Mouse (Mus musculus) forebrain, postnatal 0 days (tissue): ENCODE measurements around the gene Sertm1. TPM values are rescaled to one million over a fixed set of nuclear protein-coding genes. Genes with fewer than 3 reads are reported as not detected.
A peak's percentile ranks its signal among the peaks of the same experiment; 100 is the strongest.

ENCODE experiments used
- ATAC-seq: fragments of 200-750 bp; cut with Nextera tagmentation; 2 replicates; pipeline ENCODE4 v1.8.0; 2017; ENCODE audit warnings: mild to moderate bottlenecking, moderate library complexity
- DNase-seq: peaks from one replicate; pipeline ENCODE4 v3.0.0-alpha.2; 2015
- H3K27ac ChIP-seq: fragments of 300-500 bp; sonication (generic); 2 replicates; pipeline ENCODE4 v1.5.1; 2014; ENCODE audit warnings: low read depth, mild to moderate bottlenecking, antibody characterized with exemption, low read length, moderate library complexity, mixed read lengths
- H3K27me3 ChIP-seq: fragments of 300-500 bp; sonication (generic); 2 replicates; pipeline ENCODE4 v1.6.1; 2014; ENCODE audit warnings: mild to moderate bottlenecking, low read length, mixed read lengths; ENCODE audit not compliant: insufficient read depth
- H3K36me3 ChIP-seq: fragments of 300-500 bp; sonication (generic); 2 replicates; pipeline ENCODE4 v1.6.1; 2014; ENCODE audit warnings: mild to moderate bottlenecking, moderate library complexity; ENCODE audit not compliant: insufficient read depth
- H3K4me1 ChIP-seq: fragments of 300-500 bp; sonication (generic); 2 replicates; pipeline ENCODE4 v1.6.1; 2014; ENCODE audit warnings: antibody characterized with exemption; ENCODE audit not compliant: insufficient read depth
- H3K4me2 ChIP-seq: fragments of 300-500 bp; sonication (generic); 2 replicates; pipeline ENCODE4 v1.6.1; 2014; ENCODE audit warnings: low read depth, mild to moderate bottlenecking, moderate library complexity
- H3K4me3 ChIP-seq: fragments of 300-500 bp; sonication (generic); 2 replicates; pipeline ENCODE4 v1.5.1; 2014; ENCODE audit warnings: low read depth, low read length, mixed read lengths
- H3K9ac ChIP-seq: fragments of 300-500 bp; sonication (generic); 2 replicates; pipeline ENCODE4 v1.6.1; 2014; ENCODE audit warnings: mild to moderate bottlenecking
- H3K9me3 ChIP-seq: fragments of 300-500 bp; sonication (generic); 2 replicates; pipeline ENCODE4 v1.6.1; 2016; ENCODE audit warnings: low read length
- CTCF ChIP-seq: sonication (generic); IDR thresholded peaks from 2 replicates; pipeline ENCODE4 v1.5.1; 2016; ENCODE audit warnings: antibody characterized with exemption, control low read depth, low read depth
- WGBS: fragments of 180-500 bp; shearing (Covaris S2); extraction: QIAGEN DNeasy Blood & Tissue Kit; methylation state at CpG from one replicate; pipeline ENCODE4 v1.1.7; 2014; 5-methylcytosine and 5-hydroxymethylcytosine counted together
- polyA plus RNA-seq: library from polyadenylated mRNA; unstranded; fragments of >200 nt; fragmentation: Nextera tagmentation; extraction: Ambion mirVana; gene quantifications from 2 replicates; pipeline ENCODE4 v1.2.1, GENCODE M21; 2015
- total RNA-seq: library from RNA; depleted of rRNA; stranded (reverse); fragments of >200 nt; gene quantifications from 2 replicates; pipeline ENCODE4 v1.2.3, GENCODE M21; 2014; rRNA removed

Gene Sertm1
- total RNA-seq (36.2 and 46.3 TPM in 2 replicates), polyA plus RNA-seq (3.8 and 4.5 TPM in 2 replicates)

- Histone ChIP-seq H3K9me3 (no peaks in the 10 kb centered on the region), H3K27ac (no peak within 1 kb of the TSS; the same call in 1 of the 2 replicates), H3K4me1 (no peaks in the 10 kb centered on the region), H3K36me3 (no peaks in the 10 kb centered on the region), H3K4me3 (peak within 1 kb of the TSS; percentile 44), H3K9ac (peak within 1 kb of the TSS; percentile 45), H3K4me2 (peak within 1 kb of the TSS; percentile 61), H3K27me3 (no peaks in the 10 kb centered on the region)
- TF ChIP-seq CTCF = peak; percentile 50
- WGBS = 2% methylated on average over 37 of the region's 38 CpGs
- DNase-seq = peak; percentile 79
- peak; percentile 99 for ATAC-seq
Measured at GRCm38 (mm10) chr3:54915643-54916071, at the start of gene Sertm1. Gene Sertm1 (minus strand): TSS chr3:54915887.

DNA sequence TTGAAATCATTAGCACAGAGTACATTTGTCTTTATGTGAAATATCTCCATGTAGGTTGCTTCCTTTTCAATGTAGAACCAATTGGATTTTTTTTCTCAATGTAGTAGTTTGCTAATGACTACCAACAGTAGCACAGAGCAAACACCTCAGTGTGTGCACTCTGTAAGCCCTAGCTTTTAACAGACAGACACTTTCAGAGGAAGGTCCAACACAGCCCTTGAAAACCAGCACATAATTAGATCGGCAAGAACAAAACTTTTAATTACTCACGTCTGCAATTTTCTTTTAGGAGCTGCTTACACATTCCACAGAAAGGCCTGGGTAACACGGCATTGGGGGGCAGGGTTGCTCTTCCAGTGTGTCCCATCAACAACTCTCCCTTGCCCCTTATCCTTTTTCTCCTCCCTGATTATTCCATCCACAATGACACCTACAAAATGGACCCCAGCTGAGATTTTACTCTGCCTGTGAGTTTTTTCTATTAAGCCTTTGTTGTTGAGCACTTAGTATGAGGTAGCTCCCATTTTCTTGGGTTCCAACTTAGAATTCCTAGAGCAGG, 49.3 kb upstream of the Sertm1 start:
- H3K9ac ChIP-seq = no peak overlapping the region
- peaks cover 3% of the 10 kb centered on the region; the same call in 1 of the 2 replicates for H3K4me1 ChIP-seq
- H3K4me2 ChIP-seq = no peak overlapping the region
- ATAC-seq (no peak), DNase-seq (no peak)
- no peaks in the 10 kb centered on the region for H3K36me3 ChIP-seq
- no peak for TF ChIP-seq CTCF
- H3K27ac ChIP-seq = peak overlapping the region; percentile 37
- H3K9me3 ChIP-seq = no peaks in the 10 kb centered on the region
- no peak overlapping the region for H3K4me3 ChIP-seq
- WGBS = 9% methylated on average over 3 of the region's 3 CpGs
- H3K27me3 ChIP-seq = no peaks in the 10 kb centered on the region

- Histone ChIP-seq H3K4me3 (no peak overlapping the region), H3K27ac (0 out of 2 replicates have a peak overlapping the region, but pooled peaks have one; percentile 15), H3K4me2 (no peak overlapping the region), H3K9ac (no peak overlapping the region), H3K4me1 (no peaks in the 10 kb centered on the region), H3K9me3 (no peaks in the 10 kb centered on the region), H3K36me3 (no peaks in the 10 kb centered on the region), H3K27me3 (no peaks in the 10 kb centered on the region)
- no peak for TF ChIP-seq CTCF
- ATAC-seq (peak; percentile 82), DNase-seq (no peak)
- WGBS = 39% methylated on average over 6 of the region's 6 CpGs
Measured at GRCm38 (mm10) chr3:54943067-54943810, 27.6 kb upstream of the Sertm1 start.

GRCm38 (mm10) chr3:54934535-54934934, 18.8 kb upstream of the Sertm1 start:
- no peaks in the 10 kb centered on the region for H3K9me3 ChIP-seq
- H3K4me2 ChIP-seq = no peak overlapping the region
- WGBS = 64% methylated on average over 4 of the region's 4 CpGs
- no peak overlapping the region for H3K27ac ChIP-seq
- no peaks in the 10 kb centered on the region for H3K27me3 ChIP-seq
- no peaks in the 10 kb centered on the region for H3K4me1 ChIP-seq
- ATAC-seq = no peak
- no peak overlapping the region for H3K9ac ChIP-seq
- H3K4me3 ChIP-seq = no peak overlapping the region
- H3K36me3 ChIP-seq = no peaks in the 10 kb centered on the region
- TF ChIP-seq CTCF = no peak
- DNase-seq = no peak

- H3K4me1 ChIP-seq = no peaks in the 10 kb centered on the region
- H3K9me3 ChIP-seq = no peaks in the 10 kb centered on the region
- ATAC-seq (no peak), DNase-seq (no peak)
- no peak overlapping the region for H3K4me2 ChIP-seq
- H3K4me3 ChIP-seq = no peak overlapping the region
- peak; percentile 37; the same call in 1 of the 2 replicates for TF ChIP-seq CTCF
- no peak overlapping the region for H3K9ac ChIP-seq
- no peak overlapping the region for H3K27ac ChIP-seq
- H3K27me3 ChIP-seq = no peaks in the 10 kb centered on the region
- WGBS = 91% methylated on average over 4 of the region's 4 CpGs
- H3K36me3 ChIP-seq = no peaks in the 10 kb centered on the region
Measured at GRCm38 (mm10) chr3:54932599-54932998, 16.9 kb upstream of the Sertm1 start.

GRCm38 (mm10) chr3:54920425-54920824, 4.7 kb upstream of the Sertm1 start:
- Histone ChIP-seq H3K27me3 (no peaks in the 10 kb centered on the region), H3K9me3 (no peaks in the 10 kb centered on the region), H3K36me3 (no peaks in the 10 kb centered on the region), H3K27ac (no peak overlapping the region), H3K4me2 (no peak overlapping the region), H3K9ac (no peak overlapping the region), H3K4me3 (no peak overlapping the region), H3K4me1 (no peaks in the 10 kb centered on the region)
- DNase-seq (no peak), ATAC-seq (no peak)
- peak; percentile 35; the same call in 1 of the 2 replicates for TF ChIP-seq CTCF
- WGBS = 57% methylated on average over 3 of the region's 3 CpGs
